Mouse (Mus musculus): Measurements from ENCODE around the gene Acin1. TPM values are rescaled to one million over a fixed set of nuclear protein-coding genes. Genes with fewer than 3 reads are reported as not detected.
A peak's percentile ranks its signal among the peaks of the same experiment; 100 is the strongest.

The Acin1 gene
- polyA plus RNA-seq, 1 experiment from 2014 or later, result 118 TPM

DNA sequence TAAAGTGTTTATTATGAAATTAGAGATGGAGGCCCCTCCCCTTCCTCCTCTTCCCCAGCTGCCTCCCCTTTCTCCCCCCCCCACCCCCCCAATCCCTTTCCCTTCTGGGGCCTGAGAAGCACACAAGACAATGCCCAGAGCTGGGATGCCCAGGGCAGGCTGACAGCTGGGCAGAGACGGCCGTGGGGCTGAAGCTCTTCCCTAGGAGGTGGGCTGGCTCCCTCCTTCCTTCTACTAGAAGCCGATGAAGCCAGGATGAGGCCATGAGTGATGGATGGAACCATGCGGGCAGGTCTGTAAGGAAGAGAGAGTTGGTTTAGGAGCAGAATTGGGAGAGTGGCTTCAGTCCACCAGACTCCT is 55.5 kb downstream of the Acin1 start:
- 72% methylated on average over 4 of the region's 4 CpGs for WGBS
- DNase-seq (ENCODE audit: low spot score) (no peak), ATAC-seq (ENCODE audit: insufficient read depth, low FRiP score, low TSS enrichment) (no peak)
- no peak overlapping the region for H3K27ac ChIP-seq (ENCODE audit: low read depth, low read length)
- no peaks in the 10 kb centered on the region for H3K9me3 ChIP-seq (ENCODE audit: control insufficient read depth, low read length)
- H3K9ac ChIP-seq (ENCODE audit: low read length), result no peak overlapping the region
- no peak overlapping the region for H3K4me3 ChIP-seq (ENCODE audit: low read depth, low read length)
- no peaks in the 10 kb centered on the region for H3K4me1 ChIP-seq (ENCODE audit: control insufficient read depth, insufficient read depth, low read length)
- H3K27me3 ChIP-seq (ENCODE audit: control insufficient read depth, insufficient read depth, low read length), result no peaks in the 10 kb centered on the region
- peaks cover 8% of the 10 kb centered on the region for H3K36me3 ChIP-seq (ENCODE audit: control insufficient read depth, insufficient read depth, low read length)
- H3K4me2 ChIP-seq (ENCODE audit: low read depth), result no peak overlapping the region

- H3K27ac ChIP-seq (ENCODE audit: low read depth, low read length), result no peak overlapping the region
These were observed 56.0 kb downstream of the Acin1 start for GRCm38 (mm10) chr14:54630583-54631239.

DNA sequence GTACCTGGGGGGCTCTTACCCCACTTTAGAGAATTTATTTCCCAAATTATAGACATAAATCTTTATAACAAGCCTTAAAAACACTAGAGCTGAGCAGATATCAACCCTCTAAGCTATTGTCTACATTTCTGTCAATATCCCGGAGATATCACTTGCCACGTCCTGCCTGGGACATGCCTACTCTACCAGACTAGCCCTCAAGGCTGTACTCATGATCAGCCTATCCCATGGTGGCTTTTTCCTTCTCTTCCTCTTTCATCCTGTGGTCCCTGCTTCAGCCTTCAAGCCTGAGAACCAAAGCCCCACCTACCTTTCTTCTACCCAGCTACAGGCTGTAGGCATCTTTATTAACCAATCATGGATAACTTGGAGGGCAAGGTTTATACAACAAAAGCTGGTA is 56.9 kb downstream of the Acin1 start:
- Histone ChIP-seq H3K4me2 (ENCODE audit: low read depth) (no peak overlapping the region), H3K4me1 (ENCODE audit: control insufficient read depth, insufficient read depth, low read length) (no peaks in the 10 kb centered on the region), H3K4me3 (ENCODE audit: low read depth, low read length) (no peak overlapping the region), H3K27me3 (ENCODE audit: control insufficient read depth, insufficient read depth, low read length) (no peaks in the 10 kb centered on the region), H3K9me3 (ENCODE audit: control insufficient read depth, low read length) (no peaks in the 10 kb centered on the region), H3K27ac (ENCODE audit: low read depth, low read length) (no peak overlapping the region), H3K36me3 (ENCODE audit: control insufficient read depth, insufficient read depth, low read length) (peaks cover 8% of the 10 kb centered on the region), H3K9ac (ENCODE audit: low read length) (no peak overlapping the region)
- 94% methylated on average over 2 of the region's 2 CpGs for WGBS
- DNase-seq (ENCODE audit: low spot score) (no peak), ATAC-seq (ENCODE audit: insufficient read depth, low FRiP score, low TSS enrichment) (no peak)

More at GRCm38 (mm10) chr14:54630583-54631239, 56.0 kb downstream of the Acin1 start:
- Histone ChIP-seq H3K4me2 (ENCODE audit: low read depth) (no peak overlapping the region), H3K9ac (ENCODE audit: low read length) (no peak overlapping the region), H3K9me3 (ENCODE audit: control insufficient read depth, low read length) (no peaks in the 10 kb centered on the region), H3K4me1 (ENCODE audit: control insufficient read depth, insufficient read depth, low read length) (no peaks in the 10 kb centered on the region), H3K4me3 (ENCODE audit: low read depth, low read length) (no peak overlapping the region), H3K36me3 (ENCODE audit: control insufficient read depth, insufficient read depth, low read length) (peaks cover 8% of the 10 kb centered on the region), H3K27me3 (ENCODE audit: control insufficient read depth, insufficient read depth, low read length) (no peaks in the 10 kb centered on the region)
- no peak for ATAC-seq (ENCODE audit: insufficient read depth, low FRiP score, low TSS enrichment)
- DNase-seq (ENCODE audit: low spot score), result no peak
- 88% methylated on average over 11 of the region's 11 CpGs for WGBS

DNA sequence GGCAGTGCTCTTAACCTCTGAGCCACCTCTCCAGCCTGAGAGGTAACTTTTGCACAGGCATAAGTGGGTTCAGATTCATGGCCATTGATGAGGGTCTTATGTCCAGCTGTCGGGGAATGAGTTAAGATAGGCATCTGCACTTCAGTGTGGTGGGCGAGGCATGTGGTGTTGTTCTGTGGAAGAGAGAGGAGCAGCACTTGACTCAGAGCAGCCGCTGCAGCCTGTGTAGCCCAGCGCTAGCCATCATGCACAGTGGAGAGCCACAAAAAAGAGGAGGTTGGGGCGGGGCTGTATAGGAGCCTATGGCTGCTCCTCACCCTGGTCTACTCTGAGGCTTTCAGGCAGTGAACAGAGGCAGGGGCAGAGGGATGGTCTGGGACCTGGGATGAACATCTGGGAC is 58.6 kb downstream of the Acin1 start:
- H3K4me3 ChIP-seq (ENCODE audit: low read depth, low read length), result no peak overlapping the region
- 76% methylated on average over 5 of the region's 5 CpGs for WGBS
- H3K27me3 ChIP-seq (ENCODE audit: control insufficient read depth, insufficient read depth, low read length), result no peaks in the 10 kb centered on the region
- no peak for ATAC-seq (ENCODE audit: insufficient read depth, low FRiP score, low TSS enrichment)
- H3K27ac ChIP-seq (ENCODE audit: low read depth, low read length), result no peak overlapping the region
- no peak overlapping the region for H3K4me2 ChIP-seq (ENCODE audit: low read depth)
- no peak overlapping the region for H3K9ac ChIP-seq (ENCODE audit: low read length)
- DNase-seq (ENCODE audit: low spot score), result no peak
- H3K9me3 ChIP-seq (ENCODE audit: control insufficient read depth, low read length), result no peaks in the 10 kb centered on the region
- H3K4me1 ChIP-seq (ENCODE audit: control insufficient read depth, insufficient read depth, low read length), result no peaks in the 10 kb centered on the region
- H3K36me3 ChIP-seq (ENCODE audit: control insufficient read depth, insufficient read depth, low read length), result peaks cover 6% of the 10 kb centered on the region; the same call in 1 of the 2 replicates

DNA sequence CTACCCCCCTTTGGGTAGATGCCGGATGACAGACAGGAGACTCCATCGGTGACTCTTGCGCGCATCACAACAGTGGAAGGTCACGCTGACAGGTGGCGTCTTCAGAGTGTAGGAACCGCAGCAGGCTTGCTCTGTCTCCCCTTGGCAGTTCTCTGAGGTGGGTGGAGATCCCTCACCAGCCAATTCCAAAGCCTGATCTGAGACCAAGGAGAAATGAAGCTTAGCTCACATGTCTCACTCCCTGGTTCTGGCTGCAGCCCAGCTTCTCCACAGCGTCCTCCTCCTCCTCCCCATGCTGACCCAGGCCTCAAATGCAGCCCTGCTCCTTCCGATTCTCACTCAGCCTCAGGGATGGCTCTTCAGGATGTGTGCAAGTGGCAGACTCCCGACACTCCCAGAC is 61.8 kb downstream of the Acin1 start:
- Histone ChIP-seq H3K4me2 (ENCODE audit: low read depth) (no peak overlapping the region), H3K9ac (ENCODE audit: low read length) (no peak overlapping the region; the same call in 1 of the 2 replicates), H3K27ac (ENCODE audit: low read depth, low read length) (no peak overlapping the region), H3K27me3 (ENCODE audit: control insufficient read depth, insufficient read depth, low read length) (no peaks in the 10 kb centered on the region), H3K9me3 (ENCODE audit: control insufficient read depth, low read length) (no peaks in the 10 kb centered on the region), H3K4me3 (ENCODE audit: low read depth, low read length) (no peak overlapping the region), H3K36me3 (ENCODE audit: control insufficient read depth, insufficient read depth, low read length) (no peaks in the 10 kb centered on the region), H3K4me1 (ENCODE audit: control insufficient read depth, insufficient read depth, low read length) (no peaks in the 10 kb centered on the region)
- DNase-seq (ENCODE audit: low spot score) (no peak), ATAC-seq (ENCODE audit: insufficient read depth, low FRiP score, low TSS enrichment) (no peak)
- 78% methylated on average over 10 of the region's 10 CpGs for WGBS

DNA sequence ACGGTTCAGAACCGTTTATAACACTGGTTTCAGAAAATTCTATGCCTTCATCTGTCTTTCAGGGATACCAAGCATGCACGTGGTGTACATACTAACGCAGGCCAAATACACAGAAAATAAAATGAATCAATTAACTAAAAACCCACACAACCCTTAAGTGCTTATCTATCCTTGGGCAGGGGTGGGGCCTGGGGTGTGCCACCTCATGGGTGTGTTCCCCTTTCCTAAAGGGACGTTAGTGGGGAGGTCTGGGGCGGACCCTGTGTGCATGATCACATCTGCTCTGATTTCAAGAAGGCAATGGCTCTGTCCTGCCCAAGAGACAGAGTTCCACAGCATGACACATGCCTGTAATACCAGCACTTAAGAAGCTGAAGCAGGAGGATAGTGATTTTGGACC is 63.4 kb downstream of the Acin1 start:
- Histone ChIP-seq H3K27ac (ENCODE audit: low read depth, low read length) (no peak overlapping the region), H3K9ac (ENCODE audit: low read length) (no peak overlapping the region), H3K4me1 (ENCODE audit: control insufficient read depth, insufficient read depth, low read length) (no peaks in the 10 kb centered on the region), H3K4me2 (ENCODE audit: low read depth) (no peak overlapping the region), H3K27me3 (ENCODE audit: control insufficient read depth, insufficient read depth, low read length) (no peaks in the 10 kb centered on the region), H3K9me3 (ENCODE audit: control insufficient read depth, low read length) (no peaks in the 10 kb centered on the region), H3K4me3 (ENCODE audit: low read depth, low read length) (no peak overlapping the region), H3K36me3 (ENCODE audit: control insufficient read depth, insufficient read depth, low read length) (no peaks in the 10 kb centered on the region)
- ATAC-seq (ENCODE audit: insufficient read depth, low FRiP score, low TSS enrichment), result no peak
- DNase-seq (ENCODE audit: low spot score), result no peak
- WGBS, result 89% methylated on average over 6 of the region's 6 CpGs

DNA sequence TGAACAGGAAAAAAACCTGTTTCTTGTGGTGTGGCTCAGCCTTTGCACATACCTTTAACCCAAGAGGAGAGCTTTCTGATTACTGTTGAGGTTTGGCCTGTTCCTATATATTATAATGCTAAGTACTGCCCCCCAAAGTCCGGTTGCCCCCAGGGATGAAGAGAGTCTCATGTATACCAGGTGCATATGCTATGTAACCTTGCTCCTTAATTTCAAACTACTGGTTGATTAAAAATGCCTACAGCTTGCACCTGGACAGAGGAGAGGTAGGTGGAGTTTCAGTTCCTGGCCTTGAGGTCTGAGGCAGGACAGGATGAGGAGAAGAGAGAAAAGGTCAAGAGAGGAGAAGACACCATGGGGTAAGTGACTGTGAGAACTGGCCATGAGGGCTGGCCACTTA is 65.6 kb downstream of the Acin1 start, which contains the start of gene Psmb11:
Gene Psmb11 (plus strand): TSS at position 301 of the 400 bp plus-strand sequence.
- ATAC-seq (ENCODE audit: insufficient read depth, low FRiP score, low TSS enrichment) (no peak), DNase-seq (ENCODE audit: low spot score) (no peak)
- no peak within 1 kb of the TSS for H3K4me3 ChIP-seq (ENCODE audit: low read depth, low read length)
- H3K4me1 ChIP-seq (ENCODE audit: control insufficient read depth, insufficient read depth, low read length), result no peaks in the 10 kb centered on the region
- no peak within 1 kb of the TSS for H3K4me2 ChIP-seq (ENCODE audit: low read depth)
- H3K9ac ChIP-seq (ENCODE audit: low read length), result no peak within 1 kb of the TSS
- H3K36me3 ChIP-seq (ENCODE audit: control insufficient read depth, insufficient read depth, low read length), result no peaks in the 10 kb centered on the region; the same call in 1 of the 2 replicates
- no peaks in the 10 kb centered on the region for H3K9me3 ChIP-seq (ENCODE audit: control insufficient read depth, low read length)
- no peaks in the 10 kb centered on the region for H3K27me3 ChIP-seq (ENCODE audit: control insufficient read depth, insufficient read depth, low read length)
- 77% methylated on average over 1 of the region's 1 CpGs for WGBS
- H3K27ac ChIP-seq (ENCODE audit: low read depth, low read length), result no peak within 1 kb of the TSS

- Histone ChIP-seq H3K27ac (ENCODE audit: low read depth, low read length) (peak within 1 kb of the TSS; percentile 70), H3K4me2 (ENCODE audit: low read depth) (peak within 1 kb of the TSS; percentile 69), H3K4me3 (ENCODE audit: low read depth, low read length) (peak within 1 kb of the TSS; percentile 89), H3K27me3 (ENCODE audit: control insufficient read depth, insufficient read depth, low read length) (no peaks in the 10 kb centered on the region), H3K9me3 (ENCODE audit: control insufficient read depth, low read length) (no peaks in the 10 kb centered on the region), H3K9ac (ENCODE audit: low read length) (peak within 1 kb of the TSS; percentile 92), H3K4me1 (ENCODE audit: control insufficient read depth, insufficient read depth, low read length) (no peaks in the 10 kb centered on the region), H3K36me3 (ENCODE audit: control insufficient read depth, insufficient read depth, low read length) (no peaks in the 10 kb centered on the region; the same call in 1 of the 2 replicates)
- DNase-seq (ENCODE audit: low spot score), result peak; percentile 92
- 0% methylated on average over 25 of the region's 25 CpGs for WGBS
- peak; percentile 89 for ATAC-seq (ENCODE audit: insufficient read depth, low FRiP score, low TSS enrichment)
These were observed 68.8 kb downstream of the Acin1 start, which contains the start of gene Psmb5 for GRCm38 (mm10) chr14:54617897-54618365. Gene Psmb5, minus strand, starts transcription at chr14:54618022.

Measured in neural tube, embryonic 11.5 days (tissue).